Mouse (Mus musculus) megakaryocyte-erythroid progenitor cell, adult 5-6 weeks (primary cell): ENCODE results near the gene Myt1l. TPM values are rescaled to one million over a fixed set of nuclear protein-coding genes. Genes with fewer than 3 reads are reported as not detected.

Source experiments
- ATAC-seq: replicated peaks from 2 replicates; pipeline ENCODE4 v1.8.0; 2016; ENCODE audit warnings: mild to moderate bottlenecking, inconsistent platforms; ENCODE audit not compliant: severe bottlenecking, poor library complexity, low FRiP score, low TSS enrichment
- total RNA-seq, 2 experiments: library from RNA; stranded (forward) in 1 of 2; stranded (reverse) in 1 of 2; fragments of 200-1000, 215-1000 nt in 1 of 2; fragments of >200 nt in 1 of 2; fragmentation: Nextera tagmentation in 1 of 2; gene quantifications; 2 replicates each; pipeline ENCODE4 v1.2.3; 2014 to 2017

Myt1l gene
- total RNA-seq, 2 experiments from 2014 or later: 0.89 TPM; not detected in 1

DNA sequence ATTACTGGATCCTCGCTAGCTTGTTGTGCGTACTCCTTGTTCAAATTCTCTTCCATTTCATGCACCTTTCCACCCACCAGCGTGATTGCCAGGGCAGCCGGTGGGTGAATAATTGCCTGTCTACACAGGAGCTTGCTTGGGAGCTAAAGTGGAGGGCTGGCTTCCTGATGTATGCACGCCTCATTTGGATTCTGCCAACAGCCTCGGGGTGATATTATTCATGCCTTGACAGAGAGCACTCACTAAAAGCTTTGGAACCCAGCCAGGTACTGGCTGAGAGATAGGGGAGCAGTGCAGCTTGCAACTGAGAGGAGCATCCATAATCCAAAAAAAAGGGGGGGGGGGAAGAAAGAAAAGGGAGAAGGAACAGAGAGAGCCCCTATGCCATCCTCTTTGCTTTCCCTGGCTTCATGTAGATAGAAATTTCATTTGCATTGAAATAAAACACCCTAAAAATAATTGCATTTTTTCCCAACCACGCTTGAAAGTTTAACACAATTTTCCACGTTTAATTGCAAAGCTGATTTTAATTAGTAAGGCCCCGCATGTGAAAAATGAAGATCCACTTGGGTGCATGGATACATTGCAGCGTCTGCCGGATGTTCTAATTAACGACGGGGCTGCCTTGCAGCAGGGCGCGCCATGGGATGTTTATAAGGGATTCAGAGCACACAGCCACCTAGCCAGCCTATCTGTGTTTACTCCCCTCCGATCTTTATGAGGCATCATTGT is 261.3 kb downstream of the Myt1l start:
- no peak for ATAC-seq

DNA sequence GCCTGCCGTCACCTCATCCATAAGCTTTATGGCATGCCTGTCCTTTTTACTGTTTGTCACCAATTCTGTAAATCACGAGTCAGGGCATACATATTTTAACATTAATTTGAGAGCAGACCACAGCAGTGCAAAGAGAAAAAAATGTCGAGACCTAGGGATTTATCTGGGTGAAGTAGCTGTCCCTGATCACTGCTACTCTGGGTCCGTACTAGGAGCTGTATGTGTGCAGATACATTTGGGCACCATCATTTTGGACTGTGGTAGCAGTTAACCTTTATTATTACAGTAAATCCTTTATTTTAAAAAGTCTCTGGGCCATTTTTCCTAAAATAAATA is 261.8 kb downstream of the Myt1l start:
- no peak for ATAC-seq

DNA sequence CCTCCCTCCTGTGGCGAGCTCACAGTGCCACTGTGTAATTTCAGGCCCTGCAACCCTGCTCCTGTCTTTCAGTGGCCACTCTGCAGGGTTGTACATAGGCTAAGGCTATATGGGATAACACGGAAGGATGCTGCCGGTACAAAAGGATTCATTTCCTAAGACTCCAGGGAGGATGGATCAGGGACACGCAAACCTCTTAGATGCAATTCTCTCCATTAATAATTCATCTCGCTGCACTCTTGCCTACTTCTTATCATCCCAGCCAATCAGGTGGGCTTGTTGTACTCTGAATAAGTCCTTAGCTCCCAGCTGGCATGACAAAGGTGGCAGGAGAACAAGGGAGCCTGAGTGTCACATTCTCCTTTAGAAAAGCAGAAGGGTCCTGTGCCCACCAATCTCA is 264.8 kb downstream of the Myt1l start:
- no peak for ATAC-seq

GRCm38 (mm10) chr12:29795107-29795673 is 267.0 kb downstream of the Myt1l start:
- no peak for ATAC-seq

- ATAC-seq: no peak
Observed at GRCm38 (mm10) chr12:29798595-29799391, 270.6 kb downstream of the Myt1l start.

DNA sequence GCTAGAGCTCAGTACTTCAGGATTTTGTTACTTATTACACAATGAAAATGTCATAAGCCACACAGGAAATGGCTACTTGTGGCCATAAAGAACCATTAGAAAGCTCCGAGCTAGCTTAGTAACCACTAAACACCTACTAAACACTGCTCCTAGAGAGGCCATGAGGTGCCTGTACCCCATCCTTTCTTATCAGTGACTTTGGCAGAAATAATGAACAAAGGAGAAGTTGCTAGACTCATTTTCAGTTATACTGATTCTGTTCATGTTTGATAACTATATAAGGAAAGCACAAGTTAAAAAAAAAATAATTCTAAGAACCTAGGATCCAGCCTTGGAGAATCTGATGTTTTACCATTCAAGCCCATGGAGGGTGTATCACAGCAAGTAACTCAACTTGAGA is 278.2 kb downstream of the Myt1l start:
- ATAC-seq: no peak

GRCm38 (mm10) chr12:29809569-29810185 is 281.5 kb downstream of the Myt1l start:
- no peak for ATAC-seq

DNA sequence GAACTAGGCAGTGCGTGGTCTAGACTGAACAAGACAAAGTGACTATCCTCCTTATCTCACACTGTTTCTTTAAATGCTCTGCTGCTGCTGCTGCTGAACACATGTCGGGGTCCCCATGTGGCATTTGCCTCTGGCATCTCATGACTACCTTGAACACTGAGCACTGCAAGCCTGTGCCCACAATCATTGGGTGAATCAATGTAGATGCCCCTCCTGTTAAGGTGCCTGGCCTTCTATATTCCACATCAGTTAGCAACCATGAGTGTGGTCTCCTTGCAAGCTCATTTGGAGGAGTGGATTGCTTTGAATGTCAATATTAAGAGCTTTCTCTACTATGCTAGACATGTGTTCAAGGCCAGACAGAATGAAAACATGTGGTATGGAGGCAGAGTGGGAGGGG is 287.3 kb downstream of the Myt1l start:
- ATAC-seq: no peak

GRCm38 (mm10) chr12:29816130-29816529 is 287.9 kb downstream of the Myt1l start:
- ATAC-seq: no peak

DNA sequence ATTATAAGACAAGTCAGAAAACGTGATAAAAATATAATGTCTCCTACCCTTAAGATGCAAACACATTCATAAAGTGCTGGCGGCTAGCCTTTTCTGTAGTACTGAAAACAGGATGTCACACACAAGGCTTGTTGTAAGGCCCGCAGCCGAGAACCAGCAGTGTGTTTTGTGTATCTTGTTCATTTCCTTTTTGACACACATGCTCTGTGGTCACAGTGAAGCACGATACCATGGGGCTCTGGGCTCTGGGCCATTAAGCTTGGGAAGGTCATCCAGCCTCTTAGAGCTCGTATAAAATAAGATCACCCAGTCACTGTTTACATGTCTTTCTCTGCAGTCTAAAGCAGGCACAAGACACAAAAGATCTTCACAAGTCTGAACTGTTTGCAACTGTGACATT is 288.6 kb downstream of the Myt1l start:
- no peak for ATAC-seq

- ATAC-seq: no peak
Observed at GRCm38 (mm10) chr12:29822216-29822615, 294.0 kb downstream of the Myt1l start.

DNA sequence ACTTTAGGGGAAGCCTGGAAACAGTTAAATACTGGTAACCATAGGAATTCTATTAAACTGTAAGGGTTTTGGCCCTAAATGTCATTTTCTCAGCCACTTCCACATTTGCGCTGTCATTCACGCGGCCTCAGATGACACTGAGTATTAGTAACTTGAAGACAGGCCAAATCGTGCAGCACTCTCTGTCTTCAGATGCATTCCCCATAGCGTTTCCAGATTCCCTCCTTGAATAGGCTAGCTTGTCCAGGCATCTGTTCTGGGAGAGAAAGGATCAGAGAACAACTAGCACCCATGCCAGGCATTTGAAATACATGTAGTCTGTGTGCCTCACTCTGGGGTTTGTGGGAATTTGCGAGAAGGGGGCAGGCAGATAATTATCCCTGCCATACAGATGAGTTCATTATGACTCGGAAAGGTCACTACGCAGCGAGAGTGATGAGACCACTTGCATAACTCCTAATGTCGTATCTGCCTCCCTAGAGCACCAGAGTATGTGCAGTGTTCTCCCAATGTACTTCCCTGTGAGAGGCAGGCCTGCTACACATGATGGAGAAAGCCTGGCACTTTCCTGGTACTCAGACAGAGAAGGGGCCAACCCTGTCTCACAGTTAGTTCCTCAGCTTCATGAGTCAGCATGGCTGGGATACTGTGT is 295.7 kb downstream of the Myt1l start:
- no peak for ATAC-seq

- no peak for ATAC-seq
Observed at GRCm38 (mm10) chr12:29830571-29830970, 302.4 kb downstream of the Myt1l start.

DNA sequence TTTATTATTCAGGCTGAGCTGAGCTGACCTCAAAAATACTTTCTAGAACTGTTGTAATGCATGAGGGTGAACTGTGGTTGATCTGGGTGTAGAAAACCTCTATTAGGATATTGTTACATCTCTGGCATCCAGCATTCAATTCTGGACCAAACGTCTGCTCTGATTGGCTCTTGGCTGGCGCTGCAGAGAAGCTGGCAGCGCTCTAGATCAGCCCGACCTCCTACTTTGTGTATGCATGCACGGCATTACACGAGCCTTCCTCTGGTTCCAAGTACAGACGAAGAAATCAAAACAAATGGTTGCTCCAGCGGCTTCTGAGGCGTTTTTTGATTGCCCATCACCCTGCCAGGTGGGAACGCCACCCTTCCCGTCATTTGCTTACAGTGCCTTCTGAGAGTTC is 303.2 kb downstream of the Myt1l start:
- no peak for ATAC-seq

DNA sequence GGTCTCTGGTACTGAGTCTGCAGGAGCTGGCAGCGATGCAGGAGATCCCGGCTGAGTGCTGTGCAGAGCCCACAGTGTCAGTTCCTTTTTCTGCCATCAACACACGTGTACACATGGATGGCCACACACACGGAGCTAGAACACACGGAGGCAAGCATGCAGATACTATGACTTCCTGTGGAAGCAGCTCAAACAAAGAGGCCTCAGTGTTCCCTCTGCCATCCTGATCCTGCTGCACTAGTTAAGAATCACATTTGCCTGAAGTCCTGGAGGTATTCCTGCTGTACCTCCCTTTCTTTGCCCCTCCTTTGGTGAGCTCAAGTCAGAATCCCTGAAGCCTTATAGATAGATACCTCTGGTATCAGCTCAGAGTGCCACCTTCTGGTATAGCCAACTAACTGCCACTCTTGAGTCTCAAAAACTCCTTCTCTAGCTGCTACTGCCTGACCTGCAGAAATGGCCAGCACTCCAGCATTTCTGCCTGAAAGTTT is 309.2 kb downstream of the Myt1l start:
- ATAC-seq: no peak

DNA sequence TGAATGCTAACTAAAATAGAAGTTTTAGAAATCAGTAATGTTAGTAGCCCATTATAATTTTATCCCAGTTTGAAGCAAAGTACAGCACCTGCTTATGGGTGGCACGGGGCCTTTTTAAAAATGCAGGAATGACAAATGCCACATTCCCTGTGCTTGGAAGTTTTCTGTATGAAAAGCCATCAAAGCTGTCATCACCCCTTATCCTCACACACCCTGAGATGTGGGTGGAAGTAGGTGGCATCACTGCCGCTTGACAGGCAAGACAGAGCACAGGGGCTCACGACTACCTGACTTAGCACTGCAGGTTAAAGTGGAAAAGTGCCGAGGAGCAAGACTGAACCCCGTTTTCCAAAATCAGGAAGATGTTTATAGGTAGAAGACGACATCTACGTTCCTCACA is 310.2 kb downstream of the Myt1l start:
- ATAC-seq: no peak

DNA sequence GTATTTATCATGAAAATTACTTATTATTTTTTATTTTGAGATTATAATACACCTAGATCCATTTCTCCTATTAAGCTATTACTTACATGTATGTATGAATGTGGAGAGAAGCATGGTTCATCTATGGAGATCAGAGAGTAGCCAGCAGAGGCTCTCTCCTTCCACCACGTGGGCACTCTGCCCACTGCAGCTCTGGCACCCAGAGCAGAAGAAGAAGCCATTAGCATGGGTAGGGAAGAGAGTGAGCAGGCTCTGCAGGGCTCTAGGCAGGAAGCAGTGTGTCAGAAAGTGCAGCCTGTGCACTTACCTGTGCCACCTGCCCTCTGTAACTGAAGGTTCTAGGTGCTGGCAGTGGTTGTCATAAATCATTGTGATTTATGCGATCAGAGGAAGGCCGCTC is 321.8 kb downstream of the Myt1l start:
- no peak for ATAC-seq

- ATAC-seq: no peak
Observed at GRCm38 (mm10) chr12:29854151-29854585, 326.0 kb downstream of the Myt1l start.

DNA sequence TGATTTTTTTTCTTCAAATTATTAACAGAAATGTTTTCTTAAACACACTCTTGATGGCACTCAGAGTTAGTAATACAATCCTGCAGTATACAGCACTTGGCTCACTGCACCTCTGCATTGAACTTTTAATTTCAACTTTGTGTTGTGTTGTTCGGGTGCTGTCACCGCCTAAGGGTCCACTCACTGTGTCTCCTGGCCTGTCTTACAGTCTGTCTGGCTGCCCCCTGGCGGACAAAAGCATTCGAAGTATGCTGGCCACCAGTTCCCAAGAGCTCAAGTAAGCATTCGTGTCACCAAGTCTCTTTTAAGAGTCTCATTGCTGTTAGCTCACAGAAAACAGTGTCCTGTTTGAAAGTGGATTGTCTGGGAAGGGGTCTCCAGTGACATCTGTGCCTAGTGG is 326.8 kb downstream of the Myt1l start:
- ATAC-seq: no peak

GRCm38 (mm10) chr12:29860986-29861385 is 332.8 kb downstream of the Myt1l start:
- ATAC-seq: no peak
